Mouse (Mus musculus) T-helper 1 cell (primary cell): ENCODE measurements at regions not wholly inside any gene's neighbourhood (a gene's known extent, or its start where the extent isn't known, plus 50 kb on each side); places are given as distances from the start of the nearest gene placed in this dataset.

Source experiments
- in situ Hi-C: fragments of 300-600 bp; cut with MboI, MseI; formaldehyde crosslinking; loops from one replicate; pipeline ENCODE4 v1.15.1; 2025; ENCODE audit warnings: high pct_unique_total_duplicates

DNA sequence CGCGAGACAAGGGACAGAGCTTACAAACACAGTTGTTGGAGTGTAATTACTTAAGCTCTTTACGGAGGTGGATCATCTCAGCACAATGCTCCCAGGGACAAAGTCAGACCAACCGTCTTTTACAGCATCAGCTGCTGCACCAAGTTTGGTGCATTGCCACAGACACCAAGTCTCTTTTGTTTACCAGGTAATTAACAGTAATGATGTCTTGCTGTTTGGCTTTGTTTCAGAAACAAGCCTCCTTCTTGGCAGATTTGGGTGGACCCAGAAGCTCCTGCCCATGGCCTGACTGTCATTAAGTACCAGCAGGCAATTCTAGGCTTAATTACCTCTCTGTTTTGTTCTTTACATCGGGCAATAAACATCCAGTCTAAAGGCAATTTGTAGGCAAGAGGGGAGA, 572.0 kb upstream of the Itga1 start:
- in situ Hi-C loops, result no loop called here

DNA sequence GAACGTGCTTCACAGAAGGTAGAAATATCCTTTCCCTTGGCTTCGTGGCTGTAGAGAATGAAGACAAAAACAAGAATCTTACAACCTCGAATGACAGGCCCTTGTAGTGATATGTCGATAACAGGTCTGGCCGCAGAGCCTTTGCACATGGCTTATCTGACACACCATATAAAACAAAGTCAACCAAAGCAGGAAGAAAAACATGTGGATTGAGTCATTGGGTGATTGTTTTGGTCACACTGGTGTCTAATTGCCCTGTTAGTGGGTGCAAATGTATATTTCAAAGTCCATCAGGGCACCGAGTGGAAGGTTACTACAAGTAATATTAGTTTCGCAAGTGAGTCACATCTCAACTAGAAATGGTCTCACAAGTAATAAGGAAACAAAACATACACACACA, 569.9 kb upstream of the Itga1 start:
- in situ Hi-C loops, result no loop called here

DNA sequence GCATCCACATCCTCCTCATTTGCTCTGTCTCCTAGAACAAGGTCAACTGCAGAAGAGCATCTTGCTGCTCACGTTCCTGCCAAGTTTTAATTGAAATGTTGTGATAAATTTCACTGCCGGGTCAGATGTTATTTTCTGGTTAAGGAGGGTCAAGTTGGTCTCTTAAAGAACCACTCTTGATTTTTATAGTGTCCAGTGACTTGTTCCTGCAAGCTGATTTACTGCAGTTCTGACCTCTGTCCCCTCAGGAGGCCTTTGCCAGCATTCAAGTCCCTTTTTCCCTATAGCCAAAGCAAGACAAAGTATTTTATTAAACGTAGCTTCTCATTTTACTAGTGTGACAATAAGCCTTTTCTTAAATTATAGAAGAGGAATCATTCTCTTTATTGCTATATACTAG, 567.8 kb upstream of the Itga1 start:
- in situ Hi-C loops, result loop anchor here (10.0 kb wide), 1 partner anchor 455 kb away; no protein-coding TSS in a partner anchor

GRCm38 (mm10) chr13:115655134-115655533, 553.4 kb upstream of the Itga1 start:
- in situ Hi-C loops, result no loop called here

DNA sequence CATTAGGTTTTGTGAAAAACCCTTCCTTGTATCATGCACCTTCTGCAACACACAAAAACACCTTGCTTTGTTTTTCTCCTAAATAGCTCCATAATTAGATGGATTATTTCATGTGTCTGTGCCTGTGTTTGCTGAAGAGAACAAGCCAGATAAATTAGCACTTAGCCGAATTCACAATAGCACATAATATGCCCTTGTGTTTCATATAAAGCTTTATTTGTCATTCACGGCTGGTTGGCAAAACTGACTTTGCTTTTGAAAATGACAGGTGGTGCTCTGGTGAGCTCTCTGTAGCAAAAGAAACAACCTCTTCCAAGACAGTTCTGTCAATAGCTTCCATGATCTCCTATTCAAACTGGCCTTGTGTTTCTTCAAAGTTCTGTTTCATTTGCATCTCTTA, 551.2 kb upstream of the Itga1 start:
- in situ Hi-C loops, result no loop called here

DNA sequence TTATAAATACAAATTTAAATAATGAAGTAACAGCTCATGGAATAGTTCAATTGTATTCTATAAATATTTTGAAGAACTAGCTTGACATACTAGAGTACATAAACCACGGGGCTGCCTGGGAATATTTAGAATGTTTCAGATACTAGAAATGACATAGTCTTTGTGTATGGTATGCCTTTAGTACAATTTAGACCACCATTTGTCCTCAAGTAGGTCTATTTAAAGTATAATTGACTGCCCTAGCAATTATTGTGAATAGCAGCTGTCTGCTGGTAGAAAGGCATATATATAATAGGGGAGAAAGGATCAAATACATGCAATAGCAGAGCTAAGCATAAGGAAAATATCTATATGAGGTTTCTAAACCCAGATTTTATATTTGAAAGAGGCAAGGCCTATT, 550.6 kb upstream of the Itga1 start:
- in situ Hi-C loops, result no loop called here

DNA sequence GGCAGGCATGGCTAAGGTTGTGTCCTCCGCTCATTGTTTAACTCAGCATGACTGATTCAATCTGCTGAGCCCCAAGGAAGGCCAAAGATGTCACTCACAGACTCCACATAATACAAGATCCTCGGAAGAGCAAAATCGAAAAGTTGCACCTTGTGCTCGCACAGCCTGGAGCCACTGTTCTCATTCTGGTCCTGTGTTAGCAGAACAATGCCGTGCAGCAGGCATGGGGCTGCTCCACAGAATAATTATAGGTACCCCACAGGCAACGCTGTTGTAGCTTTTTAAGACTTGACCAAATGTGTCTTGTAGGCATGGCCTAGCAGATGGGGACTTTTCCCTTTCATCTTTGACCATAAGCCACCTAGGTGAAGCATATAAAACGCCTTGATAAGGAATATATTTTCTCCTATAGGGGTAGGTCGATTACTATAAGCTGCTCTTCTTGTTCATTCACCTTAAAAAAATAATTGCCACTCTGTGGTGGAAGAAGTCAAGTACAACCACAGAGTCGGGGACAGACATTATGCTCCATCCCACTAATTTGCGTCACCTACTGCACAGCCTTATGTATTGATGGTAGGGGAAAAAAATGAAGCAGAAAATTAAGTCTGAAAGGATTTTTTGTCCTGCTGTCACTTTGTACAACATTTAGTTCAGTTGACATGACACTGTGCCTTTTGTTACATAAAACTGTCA, 529.8 kb upstream of the Itga1 start:
- in situ Hi-C loops, result no loop called here

GRCm38 (mm10) chr13:115630603-115631002, 528.8 kb upstream of the Itga1 start:
- in situ Hi-C loops, result no loop called here

- in situ Hi-C loops, result no loop called here
Measured at GRCm38 (mm10) chr13:115613174-115613573, 511.4 kb upstream of the Itga1 start.

GRCm38 (mm10) chr13:115606441-115606840, 504.7 kb upstream of the Itga1 start:
- in situ Hi-C loops, result no loop called here

- in situ Hi-C loops, result no loop called here
Measured at GRCm38 (mm10) chr13:115595126-115595671, 493.4 kb upstream of the Itga1 start.

DNA sequence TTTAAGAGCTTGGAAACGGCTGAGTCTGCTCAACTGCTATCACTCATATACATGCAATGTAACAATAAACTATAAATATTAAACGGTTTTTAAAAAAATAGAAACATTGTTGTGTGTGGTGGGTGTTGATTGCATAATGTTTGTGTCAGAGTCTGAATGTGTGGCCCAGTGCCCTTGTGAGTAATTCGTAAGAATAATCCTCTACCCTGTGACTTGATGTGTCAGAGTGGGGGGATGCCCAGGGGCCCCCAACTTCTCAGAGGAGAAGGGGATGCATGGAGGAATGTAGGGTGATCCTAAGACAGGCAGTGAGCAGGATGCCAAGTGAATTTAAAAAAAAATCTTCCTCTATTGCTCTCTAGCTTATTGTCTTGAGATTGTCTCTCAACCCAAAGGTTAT, 474.2 kb upstream of the Itga1 start:
- in situ Hi-C loops, result no loop called here

- in situ Hi-C loops, result no loop called here
Measured at GRCm38 (mm10) chr13:115575052-115575891, 473.5 kb upstream of the Itga1 start.

- in situ Hi-C loops, result loop anchor here (25.0 kb wide), 1 partner anchor 846 kb away; no protein-coding TSS in a partner anchor
Measured at GRCm38 (mm10) chr13:115541167-115541566, 439.4 kb upstream of the Itga1 start.

DNA sequence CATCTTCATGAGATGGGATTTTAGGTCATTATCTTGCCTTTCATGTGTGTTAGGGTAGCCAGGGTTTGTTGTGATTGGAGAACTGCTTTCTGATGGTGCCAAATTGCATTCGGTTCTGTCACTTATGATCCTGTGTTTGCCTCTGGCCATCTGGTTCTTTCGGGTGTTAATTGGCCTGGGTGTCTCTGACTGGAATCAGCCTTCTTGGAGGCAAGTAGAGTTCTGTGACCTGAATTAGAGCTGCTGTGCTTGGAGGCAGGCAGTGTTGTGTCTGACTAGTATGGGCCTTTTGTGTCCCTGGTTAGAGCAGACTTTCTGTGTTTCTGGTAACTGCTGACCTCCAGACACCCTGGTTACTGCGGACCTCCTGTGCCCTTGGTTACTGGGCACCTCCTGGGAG, 434.1 kb upstream of the Itga1 start:
- in situ Hi-C loops, result loop anchor here (25.0 kb wide), 1 partner anchor 851 kb away; no protein-coding TSS in a partner anchor

- in situ Hi-C loops, result no loop called here
Measured at GRCm38 (mm10) chr13:115513914-115514313, 412.1 kb upstream of the Itga1 start.

- in situ Hi-C loops, result no loop called here
Measured at GRCm38 (mm10) chr13:115512214-115512613, 410.4 kb upstream of the Itga1 start.

DNA sequence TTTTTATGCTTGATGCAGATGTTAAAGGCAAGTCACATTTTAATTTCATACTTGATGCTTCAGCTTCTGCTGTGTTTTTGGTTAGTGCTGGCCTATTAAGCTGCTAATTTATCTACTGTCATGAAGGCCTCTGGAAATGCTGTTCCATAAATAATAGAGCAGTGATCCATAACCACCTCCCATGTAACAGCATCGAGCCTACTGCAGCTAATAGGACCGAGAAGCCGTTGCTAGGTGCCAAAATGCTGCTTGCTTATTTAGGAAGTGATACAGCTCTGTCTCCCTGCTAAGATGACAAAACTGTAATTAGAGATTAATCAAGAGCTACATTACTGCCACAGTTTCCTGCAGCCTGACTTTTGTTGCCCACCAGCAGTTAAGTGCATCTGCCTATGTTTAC, 406.9 kb upstream of the Itga1 start:
- in situ Hi-C loops, result no loop called here

GRCm38 (mm10) chr13:115494399-115494798, 392.6 kb upstream of the Itga1 start:
- in situ Hi-C loops, result no loop called here

- in situ Hi-C loops, result no loop called here
Measured at GRCm38 (mm10) chr13:115475861-115476260, 374.1 kb upstream of the Itga1 start.

GRCm38 (mm10) chr13:115465689-115466088, 363.9 kb upstream of the Itga1 start:
- in situ Hi-C loops, result no loop called here

DNA sequence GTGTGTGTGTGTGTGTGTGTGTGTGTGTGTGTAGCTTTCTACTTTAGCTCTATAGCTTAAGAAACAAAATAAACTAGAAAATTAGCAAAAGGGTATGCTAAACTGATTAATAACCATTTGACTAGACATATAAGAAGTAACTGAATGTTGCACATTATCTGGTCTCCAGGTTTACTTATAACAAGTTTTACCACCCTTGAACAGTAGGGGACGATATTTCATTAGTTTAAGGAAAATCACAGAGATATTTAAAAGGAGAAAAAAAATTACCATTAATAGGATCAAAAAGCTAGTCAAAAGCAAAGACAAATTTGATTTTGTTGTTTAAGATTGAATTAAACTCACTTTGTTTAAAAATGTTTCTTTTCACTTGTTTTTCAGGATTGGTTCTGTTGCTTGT, 349.5 kb upstream of the Itga1 start:
- in situ Hi-C loops, result no loop called here
